Mouse (Mus musculus) inflammation-experienced regulatory T-cells (primary cell): ENCODE data around the gene Ilkap. TPM values are rescaled to one million over a fixed set of nuclear protein-coding genes. Genes with fewer than 3 reads are reported as not detected.

Experiments used
- polyA plus RNA-seq, 2 experiments: library from polyadenylated mRNA; unstranded; fragments of 100-300 nt; shearing (Covaris generic); gene quantifications; one replicate each; pipeline ENCODE4 v1.2.1; 2017

Ilkap gene
- 100 to 1,000 TPM; 126 to 185 TPM for polyA plus RNA-seq

DNA sequence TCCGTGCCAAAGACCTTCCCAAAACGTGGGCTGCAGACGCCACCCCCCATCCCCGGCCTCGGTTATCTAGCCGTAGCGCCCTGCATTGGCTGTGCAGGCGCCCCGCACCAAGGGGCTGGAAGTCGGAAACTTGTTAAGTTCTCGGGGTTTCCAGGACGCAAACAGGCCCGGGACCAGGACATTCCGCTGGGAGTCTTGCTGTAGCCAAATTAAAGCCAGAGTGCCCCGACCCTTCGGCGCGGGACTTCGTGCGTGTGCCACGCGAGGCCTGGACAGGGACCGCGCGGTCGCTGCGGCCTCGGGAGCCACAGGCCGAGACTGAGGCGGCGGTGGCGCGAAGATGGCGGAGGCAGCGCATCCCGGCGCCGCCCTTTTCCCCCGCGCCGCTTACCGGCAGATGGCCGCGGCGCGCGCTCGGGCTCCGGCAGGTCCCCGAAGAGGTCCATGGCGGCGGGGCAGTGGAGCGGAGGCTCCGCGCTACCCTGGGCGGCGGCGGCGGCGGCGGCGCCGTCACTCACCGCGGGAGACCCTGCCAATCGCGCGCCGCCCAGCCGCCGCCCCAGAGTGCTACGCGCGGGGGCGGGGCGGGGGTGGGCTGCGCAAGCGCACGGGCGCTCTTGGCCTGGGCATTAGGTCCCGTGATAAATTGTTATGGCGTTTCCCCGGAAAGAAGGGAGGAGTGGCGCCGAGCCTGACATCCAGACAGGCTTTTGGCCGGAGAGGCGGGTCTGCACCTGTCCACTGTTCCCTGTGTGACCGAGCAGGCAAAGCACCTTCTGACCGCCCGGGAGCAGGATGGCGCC, at the start of gene Ilkap:
TSS of gene Ilkap (minus strand) at position 556 of the 803 bp plus-strand sequence.

DNA sequence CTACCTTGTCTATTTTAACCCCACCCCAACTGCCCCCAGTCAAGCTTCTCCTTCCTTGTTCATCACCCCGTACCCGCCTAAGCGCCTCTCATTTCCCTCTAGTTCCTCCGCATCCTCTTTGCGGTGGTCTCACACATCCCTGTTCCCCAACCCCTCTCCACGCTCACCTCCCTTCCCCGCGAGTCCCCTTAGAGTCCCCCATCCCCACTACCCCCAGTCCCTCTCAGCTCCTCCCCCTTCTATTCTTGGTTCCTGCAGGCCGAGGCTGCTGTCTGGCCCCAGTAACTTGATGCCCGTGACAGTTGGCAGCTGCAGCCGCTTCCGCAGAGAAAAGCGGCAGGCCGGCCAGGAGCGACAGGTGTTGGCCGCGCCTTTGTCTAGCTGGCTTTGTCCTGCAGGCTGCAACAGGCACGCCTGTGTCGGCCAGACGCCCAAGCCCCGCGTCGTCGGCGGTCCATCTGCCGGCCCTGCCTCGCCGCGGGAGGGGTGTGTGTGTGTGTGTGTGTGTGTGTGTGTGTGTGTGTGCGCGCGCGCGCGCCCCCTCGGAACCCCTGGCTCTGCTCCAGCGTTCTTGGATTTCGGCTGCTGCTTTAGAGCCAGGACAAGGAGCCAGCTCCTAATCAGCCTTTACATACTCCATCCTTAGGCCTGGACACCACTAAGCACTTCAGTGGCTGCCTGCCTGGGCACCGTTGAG, 15.4 kb upstream of the Ilkap start, which contains the start of gene Hes6:
TSS of gene Hes6 (minus strand) at position 141 of the 697 bp plus-strand sequence.

DNA sequence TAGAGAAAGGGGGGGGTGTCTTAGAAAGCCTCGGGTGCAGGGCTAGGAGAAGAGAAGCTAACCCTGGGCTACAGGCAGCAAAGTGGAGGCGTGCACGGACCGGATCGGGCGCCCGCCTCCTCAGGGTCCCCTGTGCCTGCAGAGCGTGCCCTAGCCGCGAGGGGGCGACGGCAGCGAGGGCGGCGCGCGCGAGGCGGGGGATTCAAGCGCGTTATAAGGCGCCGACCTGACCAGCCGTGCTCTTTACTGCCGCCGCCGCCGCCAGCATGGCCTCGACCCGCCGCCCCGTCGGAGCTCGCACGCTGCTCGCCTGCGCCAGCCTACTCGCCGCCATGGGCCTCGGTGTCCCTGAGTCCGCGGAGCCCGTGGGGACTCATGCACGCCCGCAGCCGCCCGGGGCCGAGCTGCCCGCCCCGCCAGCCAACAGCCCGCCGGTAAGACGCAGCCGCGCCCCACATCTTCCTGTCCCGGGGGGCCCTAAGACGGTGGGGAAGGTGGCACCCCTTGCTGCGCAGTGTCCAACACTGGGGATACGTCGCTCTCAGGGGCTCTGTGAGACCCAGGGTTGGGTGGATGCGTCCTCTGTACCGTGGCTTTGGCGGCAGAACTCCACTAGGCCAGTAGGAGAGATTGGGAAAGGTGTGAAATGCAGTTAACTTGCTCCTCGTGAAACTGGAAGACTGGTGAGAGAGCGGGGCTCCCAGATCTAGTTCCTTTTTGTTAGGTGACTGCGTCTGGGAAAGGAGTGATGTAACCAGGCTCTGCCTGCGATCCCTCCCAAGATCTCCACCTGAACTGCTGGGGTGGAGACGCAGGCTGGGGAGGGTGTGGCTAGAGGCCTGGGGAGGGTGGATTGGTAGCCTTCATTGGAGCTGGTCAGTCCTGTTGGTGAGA, 32.2 kb downstream of the Ilkap start, which contains the start of gene Erfe:
TSS of gene Erfe (plus strand) at position 216 of the 894 bp plus-strand sequence.

GRCm38 (mm10) chr1:91350841-91351240, 47.8 kb downstream of the Ilkap start, which contains the start of gene Klhl30:
TSS of gene Klhl30 (plus strand) at chr1:91351016.

Other genes starting within 250 kb of the Ilkap start
- gene Ramp1, start 219.0 kb downstream of the Ilkap start, polyA plus RNA-seq: 10 to 100 TPM; 24.0 to 33.2 TPM
- gene Ube2f, start 148.5 kb downstream of the Ilkap start, polyA plus RNA-seq: 10 to 100 TPM; 71.2 to 82.1 TPM
- 10 to 100 TPM; 25.1 to 60.9 TPM for gene Scly, start 100.5 kb downstream of the Ilkap start, polyA plus RNA-seq
- under 1 TPM; 0.07 to 0.42 TPM for gene Espnl, start 76.7 kb downstream of the Ilkap start, polyA plus RNA-seq
- under 1 TPM; 0.06 to 0.80 TPM for gene Klhl30, start 47.8 kb downstream of the Ilkap start, polyA plus RNA-seq
- gene Erfe, start 32.4 kb downstream of the Ilkap start, polyA plus RNA-seq: under 1 TPM in 1 of 2 experiments, not detected in 1; 0.10 TPM
- gene Hes6, start 15.2 kb upstream of the Ilkap start, polyA plus RNA-seq: 10 to 100 TPM; 61.2 to 86.5 TPM
- 1 to 10 TPM; 2.4 to 2.8 TPM for gene Per2, start 60.5 kb upstream of the Ilkap start, polyA plus RNA-seq
- 1 to 10 TPM; 4.4 to 5.9 TPM for gene Traf3ip1, start 95.8 kb upstream of the Ilkap start, polyA plus RNA-seq
- gene Asb1, start 141.7 kb upstream of the Ilkap start, polyA plus RNA-seq: 10 to 100 TPM in 1 of 2 experiments, 1 to 10 TPM in 1; 6.1 to 10.9 TPM